Mouse (Mus musculus): ENCODE results near the gene I830077J02Rik. TPM values are rescaled to one million over a fixed set of nuclear protein-coding genes. Genes with fewer than 3 reads are reported as not detected.
A peak's percentile ranks its signal among the peaks of the same experiment; 100 is the strongest.

The I830077J02Rik gene
- total RNA-seq, 2 experiments from 2014 or later = 0.28 to 1.0 TPM

DNA sequence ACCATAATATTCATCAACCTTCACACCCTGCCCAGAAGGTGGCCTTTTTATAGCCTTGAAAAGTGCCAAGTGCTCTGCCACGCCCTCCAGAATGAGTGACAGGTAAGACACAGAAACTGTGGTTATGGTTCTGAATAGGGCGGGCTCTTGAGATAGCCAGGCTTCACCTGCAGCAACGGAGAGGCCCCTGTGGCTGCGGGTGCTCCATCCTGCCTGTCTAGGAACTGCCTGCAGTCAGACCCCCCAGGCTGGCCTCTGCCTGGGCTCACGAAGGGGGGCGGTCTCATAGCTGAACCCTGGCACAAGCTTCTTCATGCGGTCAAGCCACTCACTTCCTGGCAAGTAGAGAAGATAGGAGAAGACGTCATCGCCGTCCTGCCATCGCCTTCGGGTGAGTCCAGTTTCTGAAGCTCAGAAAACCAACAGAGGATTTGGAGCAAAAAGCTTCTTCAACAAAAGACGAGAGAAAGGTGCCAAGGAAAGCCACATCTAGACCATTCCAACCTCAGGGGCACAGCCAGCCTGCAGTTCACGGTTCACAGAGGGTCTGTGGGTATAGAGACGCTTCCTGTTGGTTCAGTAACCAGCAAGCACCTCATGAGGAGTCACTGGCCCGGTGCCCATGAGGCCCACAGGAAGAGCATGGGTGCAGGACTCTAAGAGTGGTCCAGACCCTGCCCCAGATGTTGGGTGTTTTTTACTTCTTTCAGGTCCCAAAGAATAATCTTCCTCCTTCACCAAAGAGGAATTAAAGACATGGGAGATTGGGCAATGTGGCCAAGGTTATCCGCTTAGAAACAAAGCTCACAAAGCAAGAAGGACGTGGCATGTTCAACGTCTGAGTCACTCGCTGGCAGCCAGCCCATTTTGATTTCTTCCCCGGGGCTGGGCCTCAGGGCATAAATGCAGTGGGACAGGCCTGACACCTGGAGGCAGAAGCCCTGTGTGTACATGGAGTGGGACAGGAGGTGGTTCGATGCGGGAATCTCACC, 37.6 kb downstream of the I830077J02Rik start:
- peak; percentile 43 to 61 for DNase-seq (ENCODE audit: low spot score in 2 of 2)

GRCm38 (mm10) chr3:105893941-105894391, 38.5 kb downstream of the I830077J02Rik start:
- peak in 1 of 2 experiments; percentile 40 for DNase-seq (ENCODE audit: low spot score in 2 of 2)

GRCm38 (mm10) chr3:105892572-105893495, 39.6 kb downstream of the I830077J02Rik start:
- no peak for DNase-seq (ENCODE audit: low spot score in 2 of 2)

DNA sequence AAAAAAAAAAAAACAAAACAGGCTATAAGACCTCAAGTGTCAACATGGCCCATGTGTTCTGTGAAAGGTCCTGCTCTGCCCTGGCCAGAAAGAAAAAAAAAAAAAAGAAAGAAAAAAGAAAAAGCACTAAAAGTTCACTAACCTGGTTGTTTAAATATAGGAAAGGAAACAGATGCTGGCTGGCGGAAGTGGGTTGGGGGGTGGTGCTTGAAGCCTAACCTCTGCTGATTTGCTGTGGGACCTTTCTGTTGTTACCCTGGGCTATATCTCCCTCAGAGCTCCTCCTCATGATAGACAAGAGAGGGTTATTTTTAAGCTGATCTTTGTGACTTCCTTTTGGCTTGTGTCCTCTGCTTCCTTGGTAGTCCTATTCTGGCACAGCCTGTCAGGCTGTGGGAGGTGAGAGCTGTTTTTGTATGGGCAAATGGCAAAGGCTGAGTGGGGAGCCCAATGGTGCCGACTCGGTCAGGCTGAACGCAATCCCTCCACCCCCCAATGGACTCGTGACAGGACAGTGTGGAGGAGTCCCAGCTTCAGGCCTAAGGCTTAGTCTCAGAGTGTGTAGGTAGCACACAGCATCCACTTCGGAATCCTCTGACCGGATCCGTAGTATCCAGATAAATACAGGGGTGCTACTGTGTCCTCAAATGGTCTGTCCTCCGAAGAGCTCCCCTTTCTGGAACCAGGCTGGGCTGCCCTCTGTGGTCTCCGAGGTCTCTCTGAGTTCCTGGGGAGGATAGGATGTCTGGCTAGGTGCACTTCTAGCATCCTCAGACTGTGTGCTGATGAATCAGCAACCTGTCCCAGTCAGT, 40.5 kb downstream of the I830077J02Rik start:
- peak in 1 of 2 experiments; percentile 47 for DNase-seq (ENCODE audit: low spot score in 2 of 2)

- DNase-seq (ENCODE audit: low spot score in 2 of 2) = no peak
Observed at GRCm38 (mm10) chr3:105891141-105891540, 41.3 kb downstream of the I830077J02Rik start.

- DNase-seq (ENCODE audit: low spot score in 2 of 2) = no peak
Observed at GRCm38 (mm10) chr3:105890220-105890619, 42.2 kb downstream of the I830077J02Rik start.

GRCm38 (mm10) chr3:105888961-105889360, 43.5 kb downstream of the I830077J02Rik start:
- no peak for DNase-seq (ENCODE audit: low spot score in 2 of 2)

- no peak for DNase-seq (ENCODE audit: low spot score in 2 of 2)
Observed at GRCm38 (mm10) chr3:105883111-105883510, 49.4 kb downstream of the I830077J02Rik start.

DNA sequence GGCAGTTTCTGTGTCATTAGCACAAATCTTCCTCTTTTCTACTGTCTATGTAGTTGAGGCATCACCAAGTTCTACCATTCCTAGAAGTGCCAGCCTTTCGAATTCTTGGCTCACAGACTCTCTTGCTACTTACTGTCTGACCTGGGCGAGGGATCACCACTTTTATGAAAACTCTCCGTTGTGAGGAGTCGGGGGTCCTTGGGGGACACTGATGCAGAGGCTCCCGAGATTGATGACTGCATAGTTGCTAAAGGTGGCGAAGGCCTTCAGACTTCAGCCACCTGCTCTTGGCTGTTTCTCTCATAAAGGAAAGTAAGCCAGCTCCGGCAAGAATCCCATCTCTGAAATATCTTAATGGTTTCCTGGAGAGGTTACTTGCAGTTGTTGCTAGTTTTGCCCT, 50.4 kb downstream of the I830077J02Rik start:
- DNase-seq (ENCODE audit: low spot score in 2 of 2) = no peak

DNA sequence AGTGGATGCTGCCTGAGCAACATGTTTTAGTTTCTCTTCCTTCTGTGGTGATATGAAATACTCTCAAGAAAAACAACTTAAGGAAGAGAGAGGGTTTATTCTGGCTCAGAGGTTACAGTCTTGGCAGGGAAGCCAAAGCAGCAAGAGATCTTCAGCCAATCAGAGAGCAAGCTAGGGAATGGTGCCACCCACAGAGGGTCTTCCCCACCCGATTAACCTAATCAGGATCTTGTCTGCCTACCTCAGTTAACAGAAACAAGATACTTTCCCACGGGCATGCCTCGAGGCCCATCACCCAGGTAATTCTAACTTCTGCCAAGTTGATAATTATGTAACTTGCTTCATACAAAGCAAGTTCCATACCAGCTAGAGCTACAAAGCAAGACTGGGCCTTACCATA, 52.0 kb downstream of the I830077J02Rik start:
- DNase-seq (ENCODE audit: low spot score in 2 of 2) = no peak

GRCm38 (mm10) chr3:105878751-105879150, 53.7 kb downstream of the I830077J02Rik start:
- no peak for DNase-seq (ENCODE audit: low spot score in 2 of 2)

GRCm38 (mm10) chr3:105877919-105878318, 54.5 kb downstream of the I830077J02Rik start:
- no peak for DNase-seq (ENCODE audit: low spot score in 2 of 2)

GRCm38 (mm10) chr3:105877252-105877803, 55.1 kb downstream of the I830077J02Rik start:
- DNase-seq (ENCODE audit: low spot score in 2 of 2) = peak in 1 of 2 experiments; percentile 20

DNA sequence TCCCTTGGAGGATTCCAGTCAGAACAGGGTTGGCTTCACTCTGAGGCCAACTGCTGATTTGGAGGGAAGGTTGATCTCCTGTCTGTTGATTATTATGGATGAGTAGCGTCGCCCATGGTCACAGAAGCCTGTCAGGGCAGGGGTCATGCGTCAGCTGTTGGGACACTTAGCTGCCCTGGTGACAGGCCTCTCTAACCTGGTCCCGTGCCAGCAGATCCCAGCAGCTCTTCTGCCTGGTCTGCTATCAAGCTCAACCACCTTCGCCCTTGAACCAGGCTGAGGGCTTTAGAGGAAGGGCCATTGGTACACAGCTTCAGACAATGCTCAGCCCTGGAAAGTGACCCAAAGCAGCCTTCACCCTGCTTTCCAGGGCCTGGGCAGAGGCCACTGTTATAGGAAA, 56.4 kb downstream of the I830077J02Rik start:
- no peak for DNase-seq (ENCODE audit: low spot score in 2 of 2)

Other genes with a start within 250 kb of the I830077J02Rik start
- gene Ddx20, start 245.1 kb downstream of the I830077J02Rik start, total RNA-seq (2021) = 10 to 100 TPM; 12.0 to 13.5 TPM
- 10 to 100 TPM; 70.5 to 74.0 TPM for gene Inka2, start 228.1 kb downstream of the I830077J02Rik start, total RNA-seq (2021)
- 10 to 100 TPM; 80.5 to 96.2 TPM for gene Rap1a, start 131.3 kb downstream of the I830077J02Rik start, total RNA-seq (2021)
- 1 to 10 TPM; 1.1 to 1.4 TPM for gene Adora3, start 61.8 kb downstream of the I830077J02Rik start, total RNA-seq (2021)
- under 1 TPM in 1 of 2 experiments, not detected in 1; 0.51 TPM for gene Tmigd3, start 61.8 kb downstream of the I830077J02Rik start, total RNA-seq (2021)
- 10 to 100 TPM; 44.1 to 51.2 TPM for gene Wdr77, start 26.7 kb upstream of the I830077J02Rik start, total RNA-seq (2021)
- 100 to 1,000 TPM; 250 to 254 TPM for gene Atp5f1, start 27.4 kb upstream of the I830077J02Rik start, total RNA-seq (2021)
- gene Ovgp1, start 41.0 kb upstream of the I830077J02Rik start, total RNA-seq (2021) = 1 to 10 TPM; 2.0 to 2.7 TPM
- gene Pifo, start 82.0 kb upstream of the I830077J02Rik start, total RNA-seq (2021) = under 1 TPM in 1 of 2 experiments, not detected in 1; 0.84 TPM
- not detected for gene Chil5, start 100.2 kb upstream of the I830077J02Rik start, total RNA-seq (2021)
- gene Chia1, start 180.6 kb upstream of the I830077J02Rik start, total RNA-seq (2021) = under 1 TPM; 0.48 to 0.62 TPM
- not detected for gene Chil3, start 234.9 kb upstream of the I830077J02Rik start, total RNA-seq (2021)